Mouse (Mus musculus) ES-Bruce4 (cell line): Measurements from ENCODE around the gene Hgf. TPM values are rescaled to one million over a fixed set of nuclear protein-coding genes. Genes with fewer than 3 reads are reported as not detected.

Source experiments
- H3K27ac ChIP-seq: 2 replicates; pipeline ENCODE4 v1.5.1; 2012; ENCODE audit warnings: low read length, inconsistent platforms; ENCODE audit not compliant: insufficient read depth
- H3K27me3 ChIP-seq: 2 replicates; pipeline ENCODE4 v1.6.1; 2012; ENCODE audit warnings: mild to moderate bottlenecking, low read length, inconsistent platforms; ENCODE audit not compliant: control insufficient read depth, poor library complexity, insufficient read depth, severe bottlenecking
- H3K36me3 ChIP-seq: 2 replicates; pipeline ENCODE4 v1.6.1; 2012; ENCODE audit warnings: inconsistent platforms, mild to moderate bottlenecking, low read length, moderate library complexity; ENCODE audit not compliant: control insufficient read depth, poor library complexity, insufficient read depth, severe bottlenecking
- H3K4me1 ChIP-seq: one replicate; pipeline ENCODE4 v1.8.1; 2011; ENCODE audit warnings: low read length; ENCODE audit not compliant: control insufficient read depth, insufficient read depth
- H3K4me3 ChIP-seq: 2 replicates; pipeline ENCODE4 v1.5.1; 2011; ENCODE audit warnings: low read depth, mild to moderate bottlenecking, low read length
- H3K9ac ChIP-seq: 2 replicates; pipeline ENCODE4 v1.6.1; 2012; ENCODE audit warnings: low read depth, mild to moderate bottlenecking, inconsistent platforms; ENCODE audit not compliant: poor library complexity, severe bottlenecking
- H3K9me3 ChIP-seq: replicated peaks from 2 replicates; pipeline ENCODE4 v1.6.1; 2012; ENCODE audit warnings: mild to moderate bottlenecking, low read length, inconsistent platforms; ENCODE audit not compliant: control insufficient read depth, poor library complexity, insufficient read depth, severe bottlenecking
- CTCF ChIP-seq: IDR thresholded peaks from one replicate; pipeline ENCODE4 v1.8.1; 2011; ENCODE audit warnings: low read depth, low read length
- EP300 ChIP-seq: IDR thresholded peaks from 2 replicates; pipeline ENCODE4 v1.6.1; 2011; ENCODE audit warnings: low read depth, low read length; ENCODE audit not compliant: insufficient read depth
- POLR2A ChIP-seq: IDR thresholded peaks from one replicate; pipeline ENCODE4 v1.8.1; 2011; ENCODE audit warnings: low read length; ENCODE audit not compliant: insufficient read depth
- polyA plus RNA-seq: library from polyadenylated mRNA; stranded (reverse); fragments of >200 nt; gene quantifications from 2 replicates; pipeline ENCODE4 v1.2.4, GENCODE M21; 2011; ENCODE audit warnings: low read depth; ENCODE audit not compliant: missing spikeins, insufficient read depth, insufficient read length

Hgf gene
- polyA plus RNA-seq, 1 experiment: not detected

GRCm38 (mm10) chr5:16552647-16553046 lies 648 bp upstream of the Hgf start:
- TF ChIP-seq EP300 (no peak), CTCF (no peak), POLR2A (no peak)
- H3K4me1 ChIP-seq: no peaks in the 10 kb centered on the region
- H3K9me3 ChIP-seq: no peaks in the 10 kb centered on the region
- H3K4me3 ChIP-seq: no peak overlapping the region
- H3K27me3 ChIP-seq: no peaks in the 10 kb centered on the region; the same call in 1 of the 2 replicates
- H3K27ac ChIP-seq: no peak overlapping the region
- no peak overlapping the region for H3K9ac ChIP-seq
- H3K36me3 ChIP-seq: no peaks in the 10 kb centered on the region

- Histone ChIP-seq H3K4me3 (no peak overlapping the region), H3K27ac (no peak overlapping the region), H3K9me3 (no peaks in the 10 kb centered on the region), H3K9ac (no peak overlapping the region), H3K4me1 (no peaks in the 10 kb centered on the region), H3K27me3 (no peaks in the 10 kb centered on the region), H3K36me3 (no peaks in the 10 kb centered on the region)
- no peak for TF ChIP-seq POLR2A
- TF ChIP-seq CTCF: no peak
- no peak for TF ChIP-seq EP300
Measured at GRCm38 (mm10) chr5:16560247-16560646, 7.0 kb downstream of the Hgf start.

- Histone ChIP-seq H3K27me3 (no peaks in the 10 kb centered on the region), H3K27ac (no peak overlapping the region), H3K9me3 (no peaks in the 10 kb centered on the region), H3K36me3 (no peaks in the 10 kb centered on the region), H3K9ac (no peak overlapping the region), H3K4me1 (no peaks in the 10 kb centered on the region), H3K4me3 (no peak overlapping the region)
- TF ChIP-seq CTCF: no peak
- TF ChIP-seq POLR2A: no peak
- no peak for TF ChIP-seq EP300
Measured at GRCm38 (mm10) chr5:16568997-16569396, 15.7 kb downstream of the Hgf start.

GRCm38 (mm10) chr5:16577882-16578742 lies 24.8 kb downstream of the Hgf start:
- H3K27ac ChIP-seq: no peak overlapping the region
- no peaks in the 10 kb centered on the region for H3K27me3 ChIP-seq
- no peaks in the 10 kb centered on the region for H3K9me3 ChIP-seq
- no peak overlapping the region for H3K9ac ChIP-seq
- no peaks in the 10 kb centered on the region for H3K4me1 ChIP-seq
- no peak overlapping the region for H3K4me3 ChIP-seq
- TF ChIP-seq POLR2A (no peak), EP300 (no peak), CTCF (no peak)
- no peaks in the 10 kb centered on the region for H3K36me3 ChIP-seq

GRCm38 (mm10) chr5:16595699-16596098 lies 42.4 kb downstream of the Hgf start:
- no peaks in the 10 kb centered on the region for H3K36me3 ChIP-seq
- no peak overlapping the region for H3K27ac ChIP-seq
- no peaks in the 10 kb centered on the region for H3K4me1 ChIP-seq
- H3K4me3 ChIP-seq: no peak overlapping the region
- H3K9ac ChIP-seq: no peak overlapping the region
- no peaks in the 10 kb centered on the region for H3K9me3 ChIP-seq
- TF ChIP-seq CTCF: no peak
- no peak for TF ChIP-seq POLR2A
- TF ChIP-seq EP300: no peak
- H3K27me3 ChIP-seq: no peaks in the 10 kb centered on the region

GRCm38 (mm10) chr5:16597996-16598395 lies 44.7 kb downstream of the Hgf start:
- no peaks in the 10 kb centered on the region for H3K4me1 ChIP-seq
- no peak for TF ChIP-seq POLR2A
- TF ChIP-seq EP300: no peak
- no peak for TF ChIP-seq CTCF
- no peaks in the 10 kb centered on the region for H3K9me3 ChIP-seq

More at GRCm38 (mm10) chr5:16597996-16598395, 44.7 kb downstream of the Hgf start:
- no peak overlapping the region for H3K9ac ChIP-seq
- no peaks in the 10 kb centered on the region for H3K27me3 ChIP-seq
- no peak overlapping the region for H3K27ac ChIP-seq
- H3K4me3 ChIP-seq: no peak overlapping the region
- no peaks in the 10 kb centered on the region for H3K36me3 ChIP-seq
